Mouse (Mus musculus) limb, embryonic 15.5 days (tissue): Measurements from ENCODE around the gene 1700013H16Rik. TPM values are rescaled to one million over a fixed set of nuclear protein-coding genes. Genes with fewer than 3 reads are reported as not detected.

ENCODE experiments used
- ATAC-seq: fragments of 200-750 bp; cut with Nextera tagmentation; 2 replicates; pipeline ENCODE4 v1.8.0; 2017; ENCODE audit warnings: low read depth, moderate TSS enrichment; ENCODE audit not compliant: insufficient number of reproducible peaks, low FRiP score, low TSS enrichment
- H3K27ac ChIP-seq: fragments of 300-500 bp; sonication (generic); 2 replicates; pipeline ENCODE4 v1.5.1; 2015; ENCODE audit warnings: moderate library complexity, mild to moderate bottlenecking, inconsistent platforms
- H3K27me3 ChIP-seq: fragments of 300-500 bp; sonication (generic); 2 replicates; pipeline ENCODE4 v1.6.1; 2015; ENCODE audit warnings: inconsistent platforms
- H3K36me3 ChIP-seq: fragments of 300-500 bp; sonication (generic); 2 replicates; pipeline ENCODE4 v1.6.1; 2015; ENCODE audit warnings: inconsistent platforms
- H3K4me1 ChIP-seq: fragments of 300-500 bp; sonication (generic); 2 replicates; pipeline ENCODE4 v1.6.1; 2015; ENCODE audit warnings: inconsistent platforms
- H3K4me2 ChIP-seq: fragments of 300-500 bp; sonication (generic); 2 replicates; pipeline ENCODE4 v1.6.1; 2015; ENCODE audit warnings: mild to moderate bottlenecking, inconsistent platforms
- H3K4me3 ChIP-seq: fragments of 300-500 bp; sonication (generic); 2 replicates; pipeline ENCODE4 v1.5.1; 2015; ENCODE audit warnings: mild to moderate bottlenecking, inconsistent platforms
- H3K9ac ChIP-seq: fragments of 300-500 bp; sonication (generic); 2 replicates; pipeline ENCODE4 v1.6.1; 2015; ENCODE audit warnings: inconsistent platforms
- H3K9me3 ChIP-seq: fragments of 300-500 bp; sonication (generic); 2 replicates; pipeline ENCODE4 v1.6.1; 2016; ENCODE audit warnings: inconsistent platforms
- WGBS: fragments of 180-500 bp; shearing (Covaris S2); methylation state at CpG from one replicate; pipeline ENCODE4 v1.1.7; 2015; 5-methylcytosine and 5-hydroxymethylcytosine counted together
- polyA plus RNA-seq: library from polyadenylated mRNA; unstranded; fragments of >200 nt; fragmentation: Nextera tagmentation; extraction: Ambion mirVana; gene quantifications from 2 replicates; pipeline ENCODE4 v1.2.1, GENCODE M21; 2015

Gene 1700013H16Rik
- polyA plus RNA-seq, 1 experiment from 2014 or later, result not detected

DNA sequence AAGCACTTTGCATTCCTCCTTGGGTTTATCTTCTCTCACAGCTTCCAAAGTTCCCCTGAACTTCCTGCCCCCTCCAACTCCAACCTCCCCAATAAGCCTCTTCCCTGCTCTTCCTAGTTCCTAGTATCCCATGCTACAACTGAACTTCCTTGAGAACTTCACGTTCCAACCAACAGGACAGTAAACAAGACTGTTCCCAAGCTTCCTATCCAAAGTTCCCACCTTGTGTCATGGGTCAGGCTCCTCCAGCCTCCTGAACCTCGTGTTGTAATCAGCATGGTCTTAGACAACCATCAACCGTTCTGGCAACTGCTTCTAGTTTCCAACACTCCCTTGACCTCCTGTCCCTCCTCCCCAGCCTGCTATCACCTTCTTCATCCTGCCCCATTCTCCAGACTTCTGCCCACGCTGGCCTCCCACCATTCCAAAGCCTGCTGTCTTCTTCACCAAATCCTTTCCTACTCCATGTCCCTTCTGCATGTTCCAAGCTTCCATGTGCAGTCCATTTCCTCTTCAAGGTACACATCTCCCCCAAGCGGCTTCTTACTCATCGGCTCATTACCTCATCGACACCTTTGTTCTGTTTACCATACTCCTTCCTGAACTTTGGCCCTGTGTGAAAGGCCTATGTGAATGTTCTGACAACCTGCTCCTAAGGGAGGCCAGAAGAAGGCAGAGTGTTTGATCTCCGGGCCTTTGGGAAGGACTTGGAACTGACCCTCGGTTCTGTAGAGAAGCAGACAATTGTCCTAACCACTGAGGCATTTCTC, 63.4 kb downstream of the 1700013H16Rik start:
- ATAC-seq, result no peak
- Histone ChIP-seq H3K27me3 (no peaks in the 10 kb centered on the region), H3K9me3 (no peaks in the 10 kb centered on the region), H3K4me2 (no peak overlapping the region), H3K27ac (no peak overlapping the region), H3K9ac (no peak overlapping the region), H3K36me3 (no peaks in the 10 kb centered on the region), H3K4me1 (no peaks in the 10 kb centered on the region), H3K4me3 (no peak overlapping the region)
- 83% methylated on average over 9 of the region's 9 CpGs for WGBS

- ATAC-seq, result no peak
- Histone ChIP-seq H3K36me3 (no peaks in the 10 kb centered on the region), H3K9ac (no peak overlapping the region), H3K27me3 (no peaks in the 10 kb centered on the region), H3K4me3 (no peak overlapping the region), H3K4me1 (no peaks in the 10 kb centered on the region), H3K9me3 (no peaks in the 10 kb centered on the region), H3K4me2 (no peak overlapping the region), H3K27ac (no peak overlapping the region)
- 56% methylated on average over 2 of the region's 2 CpGs for WGBS
Observed at GRCm38 (mm10) chrX:53693141-53693540, 64.5 kb downstream of the 1700013H16Rik start.

Other genes with a start within 250 kb of the 1700013H16Rik start
- 50.3 and 50.4 TPM in 2 replicates for gene Rtl8c, start 149.8 kb downstream of the 1700013H16Rik start, polyA plus RNA-seq
- gene Gm14597, start 148.9 kb downstream of the 1700013H16Rik start, polyA plus RNA-seq, result not detected in 2 replicates
- 63.3 and 85.3 TPM in 2 replicates for gene Rtl8a, start 114.1 kb downstream of the 1700013H16Rik start, polyA plus RNA-seq
- gene Rtl8b, start 87.4 kb downstream of the 1700013H16Rik start, polyA plus RNA-seq, result 58.4 and 67.8 TPM in 2 replicates
- gene 4930502E18Rik, start 33.0 kb downstream of the 1700013H16Rik start, polyA plus RNA-seq, result 0.23 and 0.29 TPM in 2 replicates
- not detected in 2 replicates for gene Zfp36l3, start 18.6 kb upstream of the 1700013H16Rik start, polyA plus RNA-seq
- 0.84 and 1.4 TPM in 2 replicates for gene Xlr, start 39.9 kb upstream of the 1700013H16Rik start, polyA plus RNA-seq